Mouse (Mus musculus): ENCODE measurements around the gene Hephl1. TPM values are rescaled to one million over a fixed set of nuclear protein-coding genes. Genes with fewer than 3 reads are reported as not detected.

Gene Hephl1
- polyA plus RNA-seq, 1 experiment = not detected

DNA sequence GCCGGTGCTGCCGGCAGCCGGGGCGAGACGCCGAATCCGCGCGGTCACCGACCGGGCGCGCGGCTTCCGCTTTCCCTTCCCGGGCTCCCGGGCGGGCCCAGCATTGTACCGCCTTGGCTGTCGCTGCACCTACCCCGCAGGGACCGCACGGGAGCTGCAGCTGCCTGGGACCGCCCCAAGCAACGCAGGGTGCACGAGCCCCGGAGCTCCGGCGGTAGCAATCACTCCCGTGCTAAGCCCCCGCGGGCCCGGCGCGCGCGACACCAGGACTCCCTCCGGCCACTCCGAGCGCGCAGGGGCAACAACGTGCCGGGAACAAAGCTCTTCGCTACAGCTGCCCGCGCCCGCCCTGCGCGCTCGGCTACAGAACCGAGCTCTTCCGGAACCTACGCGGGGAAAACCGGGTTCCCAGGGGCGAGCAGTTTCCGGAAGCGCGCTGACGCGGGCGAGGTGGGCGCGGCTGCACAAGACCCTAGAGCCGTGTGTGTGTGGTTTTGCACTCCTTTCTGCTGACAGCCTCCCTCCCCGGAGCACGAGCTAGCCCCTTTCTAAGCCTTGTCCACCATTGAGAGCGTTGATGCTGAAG, 66.7 kb downstream of the Hephl1 start, which contains the start of gene Panx1:
Gene Panx1 (minus strand): TSS at position 395 of the 586 bp plus-strand sequence.
- H3K27ac ChIP-seq (ENCODE audit: insufficient read depth, low read length) = no peak within 1 kb of the TSS
- WGBS = under 1% methylated on average over 68 of the region's 68 CpGs
- TF ChIP-seq POLR2A (IDR thresholded peaks at IDR 0.05; ENCODE audit: borderline replicate concordance, insufficient read depth, low read length) (no peak), CTCF (IDR thresholded peaks at IDR 0.05; ENCODE audit: borderline replicate concordance, insufficient read depth, low read depth, low read length) (no peak)

DNA sequence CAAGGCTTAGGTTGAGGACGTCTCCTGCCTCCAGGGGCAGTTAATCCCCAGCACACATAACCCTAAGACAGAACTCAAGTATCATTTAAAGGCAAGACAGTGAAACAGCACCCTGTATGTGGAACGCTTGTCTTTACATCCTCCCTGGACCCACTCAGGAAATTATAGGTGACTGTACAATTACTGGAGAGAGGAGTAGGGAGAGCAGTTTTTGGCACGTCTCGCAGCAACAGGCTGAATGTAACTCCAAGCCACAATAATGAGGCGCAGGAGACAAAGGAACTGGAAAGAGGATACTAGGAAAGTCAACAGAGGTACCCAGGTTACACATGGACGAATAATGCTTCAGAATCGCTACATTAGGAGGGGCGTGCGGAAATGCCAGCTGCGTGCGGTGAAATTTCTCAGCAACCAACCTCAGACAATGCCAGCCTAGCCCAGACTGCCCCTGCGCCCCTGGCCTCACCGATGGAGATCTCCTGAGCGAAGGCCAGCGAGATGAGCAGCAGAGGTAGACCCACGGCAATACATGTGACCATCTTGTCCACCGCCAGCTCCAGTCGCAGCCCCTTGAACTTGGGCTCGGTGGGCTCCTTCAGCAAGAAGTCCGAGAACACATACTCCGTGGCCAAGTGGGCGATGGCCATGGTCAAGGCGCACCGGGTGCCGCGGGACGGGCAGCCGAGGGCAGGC, 67.4 kb downstream of the Hephl1 start:
- Histone ChIP-seq H3K27me3 (ENCODE audit: control insufficient read depth, insufficient read depth, low read length) (no peaks in the 10 kb centered on the region), H3K4me1 (ENCODE audit: control insufficient read depth, insufficient read depth, low read length) (peaks cover 5% of the 10 kb centered on the region), H3K27ac (ENCODE audit: insufficient read depth, low read length) (no peak overlapping the region), H3K4me3 (replicated peaks; ENCODE audit: insufficient read depth, low read depth, low read length) (peak overlapping the region; percentile 75)
- 1% methylated on average over 28 of the region's 28 CpGs for WGBS
- no peak for DNase-seq
- no peak for TF ChIP-seq POLR2A (IDR thresholded peaks at IDR 0.05; ENCODE audit: borderline replicate concordance, insufficient read depth, low read length)
- TF ChIP-seq CTCF (IDR thresholded peaks at IDR 0.05; ENCODE audit: borderline replicate concordance, insufficient read depth, low read depth, low read length) = no peak

More for the DNA sequence above, 66.7 kb downstream of the Hephl1 start, which contains the start of gene Panx1:
- peak; percentile 39 to 41 for DNase-seq
- no peaks in the 10 kb centered on the region for H3K27me3 ChIP-seq (ENCODE audit: control insufficient read depth, insufficient read depth, low read length)
- H3K4me1 ChIP-seq (ENCODE audit: control insufficient read depth, insufficient read depth, low read length) = peaks cover 5% of the 10 kb centered on the region
- H3K4me3 ChIP-seq (replicated peaks; ENCODE audit: insufficient read depth, low read depth, low read length) = peak within 1 kb of the TSS; percentile 75

DNA sequence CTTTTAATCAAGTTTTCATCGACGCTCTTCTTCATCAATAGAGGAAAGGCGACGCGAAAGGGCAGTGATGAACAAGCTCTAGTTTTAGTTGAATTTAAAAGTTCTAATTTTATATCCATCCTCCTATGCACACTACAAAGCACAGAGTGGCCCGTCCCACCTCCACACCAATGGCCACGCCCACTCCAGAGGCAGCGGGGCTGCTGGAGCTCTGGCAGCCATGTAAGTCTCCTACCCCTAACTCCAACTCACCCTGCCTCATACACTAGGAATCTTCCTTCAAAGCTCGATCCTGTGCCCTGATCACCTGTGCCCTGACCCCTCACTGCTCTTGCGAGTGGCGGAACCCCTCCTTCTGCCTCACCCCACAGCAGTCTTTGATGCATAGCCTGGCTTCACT, 70.4 kb downstream of the Hephl1 start:
- no peak for DNase-seq
- no peak overlapping the region for H3K4me3 ChIP-seq (replicated peaks; ENCODE audit: insufficient read depth, low read depth, low read length)
- TF ChIP-seq CTCF (IDR thresholded peaks at IDR 0.05; ENCODE audit: borderline replicate concordance, insufficient read depth, low read depth, low read length) (no peak), POLR2A (IDR thresholded peaks at IDR 0.05; ENCODE audit: borderline replicate concordance, insufficient read depth, low read length) (no peak)
- H3K4me1 ChIP-seq (ENCODE audit: control insufficient read depth, insufficient read depth, low read length) = peaks cover 5% of the 10 kb centered on the region
- H3K27ac ChIP-seq (ENCODE audit: insufficient read depth, low read length) = no peak overlapping the region
- 91% methylated on average over 11 of the region's 11 CpGs for WGBS
- no peaks in the 10 kb centered on the region for H3K27me3 ChIP-seq (ENCODE audit: control insufficient read depth, insufficient read depth, low read length)

GRCm38 (mm10) chr9:15039848-15040247, 72.1 kb downstream of the Hephl1 start:
- TF ChIP-seq POLR2A (IDR thresholded peaks at IDR 0.05; ENCODE audit: borderline replicate concordance, insufficient read depth, low read length) = no peak
- TF ChIP-seq CTCF (IDR thresholded peaks at IDR 0.05; ENCODE audit: borderline replicate concordance, insufficient read depth, low read depth, low read length) = no peak
- 95% methylated on average over 5 of the region's 5 CpGs for WGBS
- H3K27ac ChIP-seq (ENCODE audit: insufficient read depth, low read length) = no peak overlapping the region
- no peak overlapping the region for H3K4me3 ChIP-seq (replicated peaks; ENCODE audit: insufficient read depth, low read depth, low read length)
- no peaks in the 10 kb centered on the region for H3K27me3 ChIP-seq (ENCODE audit: control insufficient read depth, insufficient read depth, low read length)
- DNase-seq = no peak
- peaks cover 2% of the 10 kb centered on the region for H3K4me1 ChIP-seq (ENCODE audit: control insufficient read depth, insufficient read depth, low read length)

- TF ChIP-seq POLR2A (IDR thresholded peaks at IDR 0.05; ENCODE audit: borderline replicate concordance, insufficient read depth, low read length) (no peak), CTCF (IDR thresholded peaks at IDR 0.05; ENCODE audit: borderline replicate concordance, insufficient read depth, low read depth, low read length) (no peak)
- no peaks in the 10 kb centered on the region for H3K4me1 ChIP-seq (ENCODE audit: control insufficient read depth, insufficient read depth, low read length)
- H3K27me3 ChIP-seq (ENCODE audit: control insufficient read depth, insufficient read depth, low read length) = no peaks in the 10 kb centered on the region
- H3K27ac ChIP-seq (ENCODE audit: insufficient read depth, low read length) = no peak overlapping the region
- 47% methylated on average over 3 of the region's 3 CpGs for WGBS
- DNase-seq = no peak
- no peak overlapping the region for H3K4me3 ChIP-seq (replicated peaks; ENCODE audit: insufficient read depth, low read depth, low read length)
These were observed 74.2 kb downstream of the Hephl1 start for GRCm38 (mm10) chr9:15037704-15038103.

- H3K4me3 ChIP-seq (replicated peaks; ENCODE audit: insufficient read depth, low read depth, low read length) = no peak overlapping the region
- TF ChIP-seq POLR2A (IDR thresholded peaks at IDR 0.05; ENCODE audit: borderline replicate concordance, insufficient read depth, low read length) (no peak), CTCF (IDR thresholded peaks at IDR 0.05; ENCODE audit: borderline replicate concordance, insufficient read depth, low read depth, low read length) (no peak)
- no peak for DNase-seq
- H3K4me1 ChIP-seq (ENCODE audit: control insufficient read depth, insufficient read depth, low read length) = no peaks in the 10 kb centered on the region
- H3K27ac ChIP-seq (ENCODE audit: insufficient read depth, low read length) = no peak overlapping the region
- no peaks in the 10 kb centered on the region for H3K27me3 ChIP-seq (ENCODE audit: control insufficient read depth, insufficient read depth, low read length)
These were observed 74.7 kb downstream of the Hephl1 start for GRCm38 (mm10) chr9:15037237-15037636.

DNA sequence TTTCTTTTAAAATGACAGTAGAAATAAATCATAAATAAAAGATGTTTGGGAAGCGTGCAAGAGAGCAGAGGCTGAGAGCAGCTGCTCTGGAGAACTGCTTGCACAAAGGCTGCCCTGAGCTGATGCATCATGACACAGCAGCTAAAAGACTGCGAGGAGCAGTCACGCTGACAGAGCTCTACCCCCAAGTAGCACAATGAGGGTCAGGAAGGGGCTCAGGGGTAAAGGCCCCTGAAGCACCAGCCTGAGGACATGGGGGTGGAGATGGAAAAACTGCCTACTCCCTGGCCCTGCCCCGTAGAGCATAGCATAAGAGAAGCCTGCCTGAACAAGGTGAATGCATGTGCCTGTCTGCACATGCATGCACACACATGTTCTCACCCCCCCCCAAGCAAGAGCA, 75.1 kb downstream of the Hephl1 start:
- 58% methylated on average over 4 of the region's 4 CpGs for WGBS
- DNase-seq = no peak

GRCm38 (mm10) chr9:15036405-15036804, 75.5 kb downstream of the Hephl1 start:
- no peak overlapping the region for H3K4me3 ChIP-seq (replicated peaks; ENCODE audit: insufficient read depth, low read depth, low read length)
- no peaks in the 10 kb centered on the region for H3K4me1 ChIP-seq (ENCODE audit: control insufficient read depth, insufficient read depth, low read length)
- no peak for DNase-seq
- no peaks in the 10 kb centered on the region for H3K27me3 ChIP-seq (ENCODE audit: control insufficient read depth, insufficient read depth, low read length)
- 97% methylated on average over 2 of the region's 2 CpGs for WGBS
- no peak overlapping the region for H3K27ac ChIP-seq (ENCODE audit: insufficient read depth, low read length)
- no peak for TF ChIP-seq CTCF (IDR thresholded peaks at IDR 0.05; ENCODE audit: borderline replicate concordance, insufficient read depth, low read depth, low read length)
- no peak for TF ChIP-seq POLR2A (IDR thresholded peaks at IDR 0.05; ENCODE audit: borderline replicate concordance, insufficient read depth, low read length)

More for the DNA sequence above, 75.1 kb downstream of the Hephl1 start:
- TF ChIP-seq CTCF (IDR thresholded peaks at IDR 0.05; ENCODE audit: borderline replicate concordance, insufficient read depth, low read depth, low read length) = no peak
- TF ChIP-seq POLR2A (IDR thresholded peaks at IDR 0.05; ENCODE audit: borderline replicate concordance, insufficient read depth, low read length) = no peak
- H3K4me1 ChIP-seq (ENCODE audit: control insufficient read depth, insufficient read depth, low read length) = no peaks in the 10 kb centered on the region
- no peak overlapping the region for H3K4me3 ChIP-seq (replicated peaks; ENCODE audit: insufficient read depth, low read depth, low read length)
- H3K27ac ChIP-seq (ENCODE audit: insufficient read depth, low read length) = no peak overlapping the region
- H3K27me3 ChIP-seq (ENCODE audit: control insufficient read depth, insufficient read depth, low read length) = no peaks in the 10 kb centered on the region

Measured in cerebellum, adult 2 months (tissue).